ENCODE assay signal across 8 mouse cellular contexts in genomic region chr11:3472484-3472883, GRCm38 (mm10). TPM values are rescaled to one million over a fixed set of nuclear protein-coding genes. Genes with fewer than 3 reads are reported as not detected.
DNase-seq lines count a peak whose midpoint lies in the region; ATAC-seq lines count a peak whose summit lies in the region.

No protein-coding gene starts in this region.

- H3K4me3 ChIP-seq in limb, embryonic 11.5 days (ENCODE audit: low read depth, low read length) = no peak overlapping the region
- H3K4me3 ChIP-seq in midbrain, embryonic 16.5 days (ENCODE audit: low read depth, low read length) = no peak overlapping the region

- no peak overlapping the region for H3K9ac ChIP-seq in limb, embryonic 11.5 days (ENCODE audit: low read length)
- H3K9ac ChIP-seq in midbrain, embryonic 16.5 days (ENCODE audit: low read depth, low read length) = no peak overlapping the region

- H3K27me3 ChIP-seq in limb, embryonic 11.5 days (ENCODE audit: control insufficient read depth, insufficient read depth, low read length) = no peaks in the 10 kb centered on the region
- H3K27me3 ChIP-seq in midbrain, embryonic 16.5 days (ENCODE audit: control insufficient read depth, insufficient read depth, low read depth, low read length) = no peaks in the 10 kb centered on the region

- peak; percentile 64 for ATAC-seq in granulocyte monocyte progenitor cell, adult 5-6 weeks (replicated peaks; ENCODE audit: poor library complexity, severe bottlenecking)
- ATAC-seq in limb, embryonic 11.5 days (ENCODE audit: insufficient number of reproducible peaks, low FRiP score, low TSS enrichment, low read depth) = 0 out of 2 replicates have a peak, but pooled peaks have one; percentile 44
- peak; percentile 70; the same call in 1 of the 2 replicates for ATAC-seq in midbrain, embryonic 16.5 days

- no peaks in the 10 kb centered on the region for H3K4me1 ChIP-seq in limb, embryonic 11.5 days (ENCODE audit: control insufficient read depth, insufficient read depth, low read length)
- H3K4me1 ChIP-seq in midbrain, embryonic 16.5 days (ENCODE audit: control insufficient read depth, insufficient read depth, low read length) = no peaks in the 10 kb centered on the region

- DNase-seq in 3T3-L1 (ENCODE audit: low read depth, low spot score) = peak; percentile 91
- peak; percentile 82 for DNase-seq in adrenal gland, adult 2 months
- peak; percentile 91 for DNase-seq in embryo, embryonic 11 days
- DNase-seq in kidney, adult 18-20 months = peak; percentile 88
- peak; percentile 90 for DNase-seq in limb, embryonic 11.5 days (ENCODE audit: low spot score)
- DNase-seq in spleen, postnatal 14 days (ENCODE audit: low spot score in 2 of 2) = peak; percentile 46 to 73

- no peaks in the 10 kb centered on the region for H3K36me3 ChIP-seq in limb, embryonic 11.5 days (ENCODE audit: control insufficient read depth, insufficient read depth, low read length)
- H3K36me3 ChIP-seq in midbrain, embryonic 16.5 days (ENCODE audit: control insufficient read depth, insufficient read depth, low read length) = no peaks in the 10 kb centered on the region

- no peaks in the 10 kb centered on the region for H3K9me3 ChIP-seq in limb, embryonic 11.5 days (ENCODE audit: control insufficient read depth, low read length)
- H3K9me3 ChIP-seq in midbrain, embryonic 16.5 days (replicated peaks; ENCODE audit: control insufficient read depth, low read length, poor library complexity, severe bottlenecking) = no peaks in the 10 kb centered on the region

- H3K27ac ChIP-seq in limb, embryonic 11.5 days (replicated peaks; ENCODE audit: low read depth, low read length) = no peak overlapping the region
- H3K27ac ChIP-seq in midbrain, embryonic 16.5 days (ENCODE audit: low read length) = no peak overlapping the region

- 23% methylated on average over 1 of the region's 1 CpGs for WGBS in limb, embryonic 11.5 days
- WGBS in midbrain, embryonic 16.5 days = 39% methylated on average over 1 of the region's 1 CpGs

- no peak overlapping the region for H3K4me2 ChIP-seq in limb, embryonic 11.5 days (ENCODE audit: low read depth, severe bottlenecking)
- H3K4me2 ChIP-seq in midbrain, embryonic 16.5 days (ENCODE audit: low read length) = no peak overlapping the region

RNA-seq across cellular contexts. Expression of gene Pla2g3, which starts 15.6 kb away (rescaled TPM):
- under 1 TPM in 1 of 2 experiments, not detected in 1; 0.14 TPM for total RNA-seq in adrenal gland, adult 2 months (2021)
- 0.52 and 0.65 TPM in 2 replicates for polyA plus RNA-seq in adrenal gland, adult 2 months (2012; rRNA removed)
- total RNA-seq in granulocyte monocyte progenitor cell, adult 5-6 weeks (2014; fragmentation: Nextera tagmentation) = 0.26 TPM in 1 of 2 replicates, not detected in the other
- total RNA-seq in granulocyte monocyte progenitor cell, adult 5-6 weeks (2017) = not detected in 2 replicates
- polyA plus RNA-seq in limb, embryonic 11.5 days (2014; fragmentation: Nextera tagmentation; extraction: Ambion mirVana) = 0.75 and 0.76 TPM in 2 replicates
- 1.7 and 3.9 TPM in 2 replicates for polyA plus RNA-seq in midbrain, embryonic 16.5 days (2015; fragmentation: Nextera tagmentation; extraction: Ambion mirVana)

RNA-seq across cellular contexts. Expression of gene Rnf185, which starts 20.3 kb away (rescaled TPM):
- total RNA-seq in adrenal gland, adult 2 months (2021) = 10 to 100 TPM; 33.5 to 36.8 TPM
- polyA plus RNA-seq in adrenal gland, adult 2 months (2012; rRNA removed) = 23.0 and 33.2 TPM in 2 replicates
- 12.6 and 14.1 TPM in 2 replicates for total RNA-seq in granulocyte monocyte progenitor cell, adult 5-6 weeks (2014; fragmentation: Nextera tagmentation)
- total RNA-seq in granulocyte monocyte progenitor cell, adult 5-6 weeks (2017) = 10.0 and 11.9 TPM in 2 replicates
- 42.4 and 48.0 TPM in 2 replicates for polyA plus RNA-seq in limb, embryonic 11.5 days (2014; fragmentation: Nextera tagmentation; extraction: Ambion mirVana)
- 45.3 and 46.2 TPM in 2 replicates for polyA plus RNA-seq in midbrain, embryonic 16.5 days (2015; fragmentation: Nextera tagmentation; extraction: Ambion mirVana)

RNA-seq across cellular contexts. Expression of gene Inpp5j, which starts 32.1 kb away (rescaled TPM):
- total RNA-seq in adrenal gland, adult 2 months (2021) = 1 to 10 TPM in 1 of 2 experiments, under 1 TPM in 1; 0.72 to 1.8 TPM
- 1.8 and 2.6 TPM in 2 replicates for polyA plus RNA-seq in adrenal gland, adult 2 months (2012; rRNA removed)
- 0.94 and 1.1 TPM in 2 replicates for total RNA-seq in granulocyte monocyte progenitor cell, adult 5-6 weeks (2014; fragmentation: Nextera tagmentation)
- total RNA-seq in granulocyte monocyte progenitor cell, adult 5-6 weeks (2017) = 0.09 and 0.57 TPM in 2 replicates
- 0.08 TPM in 1 of 2 replicates, not detected in the other for polyA plus RNA-seq in limb, embryonic 11.5 days (2014; fragmentation: Nextera tagmentation; extraction: Ambion mirVana)
- polyA plus RNA-seq in midbrain, embryonic 16.5 days (2015; fragmentation: Nextera tagmentation; extraction: Ambion mirVana) = 8.3 and 10.3 TPM in 2 replicates

RNA-seq across cellular contexts. Expression of gene Selenom, which starts 42.0 kb away (rescaled TPM):
- total RNA-seq in adrenal gland, adult 2 months (2021) = 10 to 100 TPM; 31.7 to 54.5 TPM
- 89.0 and 131 TPM in 2 replicates for polyA plus RNA-seq in adrenal gland, adult 2 months (2012; rRNA removed)
- total RNA-seq in granulocyte monocyte progenitor cell, adult 5-6 weeks (2014; fragmentation: Nextera tagmentation) = 22.0 and 28.8 TPM in 2 replicates
- 17.0 and 21.1 TPM in 2 replicates for total RNA-seq in granulocyte monocyte progenitor cell, adult 5-6 weeks (2017)
- polyA plus RNA-seq in limb, embryonic 11.5 days (2014; fragmentation: Nextera tagmentation; extraction: Ambion mirVana) = 53.0 and 54.6 TPM in 2 replicates
- polyA plus RNA-seq in midbrain, embryonic 16.5 days (2015; fragmentation: Nextera tagmentation; extraction: Ambion mirVana) = 87.5 and 129 TPM in 2 replicates
